Mouse (Mus musculus) midbrain, embryonic 13.5 days (tissue): ENCODE measurements around the gene Mvb12b. TPM values are rescaled to one million over a fixed set of nuclear protein-coding genes. Genes with fewer than 3 reads are reported as not detected.

ENCODE experiments used
- ATAC-seq: fragments of 200-750 bp; cut with Nextera tagmentation; 2 replicates; pipeline ENCODE4 v1.8.0; 2017; ENCODE audit warnings: mild to moderate bottlenecking, moderate TSS enrichment, moderate library complexity
- H3K27ac ChIP-seq: fragments of 300-500 bp; sonication (generic); 2 replicates; pipeline ENCODE4 v1.5.1; 2015; ENCODE audit warnings: inconsistent platforms, mild to moderate bottlenecking, moderate library complexity
- H3K27me3 ChIP-seq: fragments of 300-500 bp; sonication (generic); 2 replicates; pipeline ENCODE4 v1.6.1; 2015; ENCODE audit warnings: mild to moderate bottlenecking, inconsistent platforms
- H3K36me3 ChIP-seq: fragments of 300-500 bp; sonication (generic); 2 replicates; pipeline ENCODE4 v1.6.1; 2015; ENCODE audit warnings: mild to moderate bottlenecking, inconsistent platforms
- H3K4me1 ChIP-seq: fragments of 300-500 bp; sonication (generic); replicated peaks from 2 replicates; pipeline ENCODE4 v1.6.1; 2015; ENCODE audit warnings: inconsistent platforms
- H3K4me2 ChIP-seq: fragments of 300-500 bp; sonication (generic); replicated peaks from 2 replicates; pipeline ENCODE4 v1.6.1; 2015; ENCODE audit warnings: moderate library complexity, mild to moderate bottlenecking, inconsistent platforms
- H3K4me3 ChIP-seq: fragments of 300-500 bp; sonication (generic); replicated peaks from 2 replicates; pipeline ENCODE4 v1.5.1; 2015; ENCODE audit warnings: mild to moderate bottlenecking, inconsistent platforms
- H3K9ac ChIP-seq: fragments of 300-500 bp; sonication (generic); replicated peaks from 2 replicates; pipeline ENCODE4 v1.6.1; 2015; ENCODE audit warnings: mild to moderate bottlenecking, inconsistent platforms
- H3K9me3 ChIP-seq: fragments of 300-500 bp; sonication (generic); 2 replicates; pipeline ENCODE4 v1.6.1; 2016; ENCODE audit warnings: mild to moderate bottlenecking, inconsistent platforms
- WGBS: fragments of 180-500 bp; shearing (Covaris S2); methylation state at CpG from one replicate; pipeline ENCODE4 v1.1.7; 2015; 5-methylcytosine and 5-hydroxymethylcytosine counted together
- polyA plus RNA-seq: library from polyadenylated mRNA; unstranded; fragments of >200 nt; fragmentation: Nextera tagmentation; extraction: Ambion mirVana; gene quantifications from 2 replicates; pipeline ENCODE4 v1.2.1, GENCODE M21; 2015

Gene Mvb12b
- polyA plus RNA-seq, 1 experiment from 2014 or later: 73.0 TPM

DNA sequence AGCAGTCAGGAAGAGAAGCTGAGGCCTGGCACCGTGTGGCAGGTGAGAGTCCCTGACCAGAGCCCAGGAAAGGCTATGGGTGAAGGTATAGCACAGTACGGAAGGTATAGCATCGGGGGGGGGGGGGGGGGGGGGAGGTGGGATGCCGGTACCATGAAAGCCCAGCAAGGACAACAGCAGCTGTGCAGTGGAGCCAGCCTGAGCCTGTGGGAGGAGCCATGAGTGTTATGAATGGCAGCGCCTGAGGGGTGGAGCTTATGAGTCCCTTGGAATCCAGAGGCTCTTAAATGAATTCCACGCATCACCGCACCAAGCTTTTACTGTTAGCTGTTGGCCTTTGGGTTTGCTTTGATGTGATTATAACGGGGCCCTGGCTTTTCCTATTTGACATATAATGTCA lies 123.3 kb downstream of the Mvb12b start:
- ATAC-seq: peak; percentile 51
- Histone ChIP-seq H3K27me3 (no peaks in the 10 kb centered on the region), H3K9ac (no peak overlapping the region), H3K36me3 (peaks cover 17% of the 10 kb centered on the region), H3K9me3 (0 out of 2 replicates have a peak, but pooled peaks cover 2% of the 10 kb centered on the region), H3K27ac (peak overlapping the region; percentile 47; the same call in 1 of the 2 replicates), H3K4me2 (no peak overlapping the region), H3K4me3 (no peak overlapping the region), H3K4me1 (peaks cover 32% of the 10 kb centered on the region)
- 31% methylated on average over 7 of the region's 8 CpGs for WGBS

DNA sequence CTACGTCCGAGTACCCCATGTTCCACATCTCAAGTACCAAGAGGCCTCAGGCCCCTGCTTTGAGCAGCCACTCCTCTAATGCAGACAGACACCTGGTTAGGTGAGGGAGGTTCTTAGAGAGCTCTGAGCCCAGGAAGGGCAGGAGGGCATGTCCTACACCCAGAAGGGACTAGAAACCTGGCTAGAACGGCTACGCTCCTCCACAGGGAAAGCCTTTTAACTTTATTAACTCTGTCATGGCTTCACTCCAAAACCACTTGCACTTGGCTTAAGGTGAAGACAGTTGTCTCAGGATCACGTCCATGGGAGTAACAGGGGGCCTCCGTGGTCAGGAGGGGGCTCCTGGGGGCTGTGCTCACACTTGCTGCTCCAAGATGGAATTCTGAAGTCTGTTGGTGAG lies 125.5 kb downstream of the Mvb12b start:
- Histone ChIP-seq H3K36me3 (peaks cover 20% of the 10 kb centered on the region; the same call in 1 of the 2 replicates), H3K4me1 (peaks cover 37% of the 10 kb centered on the region), H3K27me3 (no peaks in the 10 kb centered on the region), H3K9ac (no peak overlapping the region), H3K27ac (no peak overlapping the region), H3K4me3 (no peak overlapping the region), H3K4me2 (no peak overlapping the region), H3K9me3 (0 out of 2 replicates have a peak, but pooled peaks cover 2% of the 10 kb centered on the region)
- ATAC-seq: no peak
- 81% methylated on average over 6 of the region's 6 CpGs for WGBS

DNA sequence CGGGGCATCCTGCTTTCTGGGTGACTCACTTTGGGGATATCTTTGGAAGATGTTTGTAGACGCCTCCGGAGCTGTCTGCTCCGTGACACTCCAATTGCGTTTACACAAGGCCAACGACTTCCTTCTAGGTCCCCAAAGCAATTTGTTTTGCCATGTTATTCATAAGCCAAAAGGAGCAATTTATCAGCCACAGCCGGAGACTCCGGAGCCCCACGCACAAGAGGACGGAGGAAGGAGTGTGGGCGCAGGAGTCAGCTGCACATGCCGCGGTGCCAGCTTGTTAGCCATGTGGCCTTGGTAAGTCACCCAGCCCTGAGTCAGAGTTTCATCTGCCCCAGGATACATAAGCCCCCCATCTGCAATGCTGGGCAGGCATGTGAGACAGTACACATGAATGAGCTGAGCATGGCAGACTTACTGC lies 127.2 kb downstream of the Mvb12b start:
- Histone ChIP-seq H3K4me2 (no peak overlapping the region), H3K4me3 (no peak overlapping the region), H3K9ac (no peak overlapping the region), H3K36me3 (peaks cover 17% of the 10 kb centered on the region; the same call in 1 of the 2 replicates), H3K27me3 (no peaks in the 10 kb centered on the region; the same call in 1 of the 2 replicates), H3K4me1 (peaks cover 43% of the 10 kb centered on the region), H3K9me3 (0 out of 2 replicates have a peak, but pooled peaks cover 2% of the 10 kb centered on the region), H3K27ac (peak overlapping the region; percentile 72)
- WGBS: 83% methylated on average over 13 of the region's 13 CpGs
- no peak for ATAC-seq

DNA sequence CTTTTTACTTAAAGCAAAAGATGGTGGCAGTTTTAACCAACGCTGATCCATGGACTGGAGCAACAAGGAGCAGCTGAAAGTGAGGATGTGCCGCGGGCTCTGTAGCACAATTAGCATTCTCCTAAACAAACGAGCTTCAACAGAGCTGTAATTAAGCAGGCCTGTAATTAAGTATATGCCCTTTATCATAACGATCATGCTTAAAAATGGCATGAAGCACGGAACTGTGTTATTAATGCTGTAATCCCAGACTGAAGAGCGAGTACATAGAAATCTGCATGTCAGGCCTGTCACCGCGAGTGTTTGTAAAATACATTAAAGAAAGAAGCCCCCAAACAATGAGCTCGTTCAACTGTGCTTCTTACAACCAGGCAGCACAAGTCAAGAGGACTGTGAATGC lies 128.3 kb downstream of the Mvb12b start:
- 32% methylated on average over 10 of the region's 10 CpGs for WGBS
- no peak for ATAC-seq
- H3K27me3 ChIP-seq: no peaks in the 10 kb centered on the region; the same call in 1 of the 2 replicates

DNA sequence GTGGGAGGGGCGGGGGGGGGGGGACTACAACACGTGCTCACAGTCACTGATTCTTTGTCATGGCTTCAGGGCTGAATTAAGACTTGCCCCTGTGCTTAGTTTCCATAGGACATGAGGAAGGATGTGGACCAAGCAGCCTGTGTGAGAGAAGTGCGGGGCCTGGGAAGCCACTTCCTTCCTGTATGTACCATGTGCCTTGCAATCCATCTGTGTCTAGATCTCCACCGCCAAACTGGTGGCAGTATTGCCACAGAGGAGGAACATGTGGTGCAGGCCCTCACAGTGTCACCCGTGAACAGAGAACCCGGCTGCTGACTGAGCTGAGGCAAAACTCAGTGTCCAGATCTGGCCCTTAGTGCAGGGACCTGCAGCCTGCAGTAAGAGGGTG lies 132.1 kb downstream of the Mvb12b start:
- no peak overlapping the region for H3K9ac ChIP-seq
- H3K4me3 ChIP-seq: no peak overlapping the region
- H3K4me2 ChIP-seq: no peak overlapping the region
- H3K27me3 ChIP-seq: no peaks in the 10 kb centered on the region; the same call in 1 of the 2 replicates
- 72% methylated on average over 6 of the region's 6 CpGs for WGBS
- ATAC-seq: no peak
- peaks cover 67% of the 10 kb centered on the region for H3K4me1 ChIP-seq
- H3K36me3 ChIP-seq: peaks cover 21% of the 10 kb centered on the region
- H3K27ac ChIP-seq: 0 out of 2 replicates have a peak overlapping the region, but pooled peaks have one; percentile 81
- H3K9me3 ChIP-seq: no peaks in the 10 kb centered on the region

More for the DNA sequence above, 128.3 kb downstream of the Mvb12b start:
- peaks cover 54% of the 10 kb centered on the region for H3K4me1 ChIP-seq
- H3K36me3 ChIP-seq: peaks cover 20% of the 10 kb centered on the region
- no peak overlapping the region for H3K4me3 ChIP-seq
- H3K27ac ChIP-seq: peak overlapping the region; percentile 72
- H3K9me3 ChIP-seq: no peaks in the 10 kb centered on the region
- 0 out of 2 replicates have a peak overlapping the region, but pooled peaks have one; percentile 17 for H3K4me2 ChIP-seq
- peak overlapping the region; percentile 28; the same call in 1 of the 2 replicates for H3K9ac ChIP-seq

DNA sequence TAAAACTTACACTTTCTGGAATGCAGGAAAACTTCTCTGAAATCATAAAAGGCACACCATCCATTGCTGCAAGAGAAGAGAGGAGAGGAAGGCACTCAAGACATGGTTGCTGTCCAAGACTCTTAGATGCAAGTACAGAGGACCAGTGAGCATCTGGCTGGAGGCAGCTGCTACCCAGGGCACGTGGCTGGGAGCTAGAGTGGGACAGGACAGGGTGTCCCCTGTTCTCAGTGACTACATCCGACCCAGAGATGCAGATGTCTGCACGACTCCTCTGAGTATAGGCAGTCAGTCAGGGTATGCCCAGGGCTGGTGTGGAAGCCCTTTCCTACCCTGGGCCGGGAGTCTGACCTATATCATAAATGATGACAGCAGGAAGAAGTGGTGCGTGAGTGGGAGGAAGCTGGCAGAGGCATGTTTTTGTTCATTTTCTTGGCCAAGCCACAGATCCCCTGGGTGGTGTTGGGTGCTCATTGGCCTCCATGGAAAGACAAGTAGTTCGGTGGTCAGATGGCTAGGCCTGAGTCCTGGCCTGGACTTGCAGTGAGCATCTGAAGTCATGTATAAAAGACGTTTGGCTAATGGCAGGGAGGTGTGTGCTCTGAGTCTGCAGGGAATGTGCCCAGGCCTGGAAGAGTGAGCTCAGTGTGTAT lies 132.6 kb downstream of the Mvb12b start:
- no peaks in the 10 kb centered on the region; the same call in 1 of the 2 replicates for H3K27me3 ChIP-seq

DNA sequence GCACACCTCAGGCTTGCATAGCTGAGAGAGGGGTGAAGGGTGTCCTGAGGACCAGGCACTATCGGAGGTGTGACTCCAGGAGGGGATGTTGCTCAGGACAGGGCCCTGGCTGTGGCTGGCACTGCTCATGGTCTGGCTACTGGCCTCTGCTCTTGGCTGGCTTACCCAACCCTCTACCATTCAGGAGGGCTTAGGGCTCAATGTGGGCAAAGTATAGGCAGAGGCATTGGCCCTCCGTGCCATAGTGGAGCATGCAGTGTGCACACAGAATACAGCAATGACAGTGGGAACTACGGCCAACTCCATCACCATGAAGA lies 133.5 kb downstream of the Mvb12b start:
- Histone ChIP-seq H3K4me3 (no peak overlapping the region), H3K27ac (peak overlapping the region; percentile 81), H3K27me3 (no peaks in the 10 kb centered on the region; the same call in 1 of the 2 replicates), H3K4me2 (0 out of 2 replicates have a peak overlapping the region, but pooled peaks have one; percentile 1), H3K36me3 (peaks cover 34% of the 10 kb centered on the region), H3K4me1 (peaks cover 54% of the 10 kb centered on the region), H3K9ac (no peak overlapping the region; the same call in none of the 2 replicates), H3K9me3 (no peaks in the 10 kb centered on the region)
- peak; percentile 57 for ATAC-seq
- 71% methylated on average over 3 of the region's 3 CpGs for WGBS

More for the DNA sequence above, 132.6 kb downstream of the Mvb12b start:
- Histone ChIP-seq H3K9ac (peak overlapping the region; percentile 28; the same call in 1 of the 2 replicates), H3K4me3 (no peak overlapping the region), H3K9me3 (no peaks in the 10 kb centered on the region), H3K27ac (peak overlapping the region; percentile 81), H3K4me2 (no peak overlapping the region), H3K4me1 (peaks cover 62% of the 10 kb centered on the region), H3K36me3 (peaks cover 26% of the 10 kb centered on the region)
- 80% methylated on average over 7 of the region's 7 CpGs for WGBS
- ATAC-seq: no peak

DNA sequence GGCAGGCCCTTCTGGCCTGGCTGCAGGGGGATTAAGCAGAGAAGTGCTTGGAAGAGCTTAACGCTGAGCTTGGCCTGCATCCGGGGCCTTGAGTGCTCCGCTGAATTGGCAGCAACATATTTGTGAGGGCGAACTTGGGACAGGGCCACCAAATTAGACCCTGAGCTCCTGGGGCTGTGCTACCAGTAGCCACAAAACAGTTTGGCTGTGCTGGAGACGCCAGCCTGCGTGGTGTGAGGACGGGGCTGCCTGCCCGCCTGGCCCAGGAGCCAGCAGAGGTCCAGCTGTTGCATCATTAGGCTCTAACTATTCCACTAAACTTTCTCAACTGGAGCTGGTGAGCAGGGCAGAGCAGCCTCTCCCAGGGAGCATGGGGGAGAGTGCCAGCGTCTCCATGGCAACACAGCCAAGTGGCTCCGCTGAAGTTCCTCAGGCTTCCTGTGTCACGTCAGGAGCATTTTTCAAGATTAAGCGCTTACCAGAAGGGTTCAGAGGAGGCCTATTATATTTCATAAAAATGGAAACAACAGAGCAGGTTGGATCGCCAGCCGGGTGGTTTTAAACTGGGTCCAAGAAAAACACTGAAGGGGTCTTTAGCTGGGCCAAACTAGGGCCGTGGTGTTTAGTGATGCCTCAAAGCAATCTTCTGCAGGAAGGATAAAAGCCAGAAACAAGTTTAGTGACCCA lies 134.0 kb downstream of the Mvb12b start:
- H3K9ac ChIP-seq: peak overlapping the region; percentile 21
- peak overlapping the region; percentile 81 for H3K27ac ChIP-seq
- no peaks in the 10 kb centered on the region for H3K9me3 ChIP-seq
- ATAC-seq: peak; percentile 67
- 0 out of 2 replicates have a peak overlapping the region, but pooled peaks have one; percentile 1 for H3K4me2 ChIP-seq
- H3K4me1 ChIP-seq: peaks cover 49% of the 10 kb centered on the region
- H3K4me3 ChIP-seq: no peak overlapping the region
- WGBS: 13% methylated on average over 15 of the region's 15 CpGs
- peaks cover 39% of the 10 kb centered on the region for H3K36me3 ChIP-seq
- no peaks in the 10 kb centered on the region; the same call in 1 of the 2 replicates for H3K27me3 ChIP-seq

DNA sequence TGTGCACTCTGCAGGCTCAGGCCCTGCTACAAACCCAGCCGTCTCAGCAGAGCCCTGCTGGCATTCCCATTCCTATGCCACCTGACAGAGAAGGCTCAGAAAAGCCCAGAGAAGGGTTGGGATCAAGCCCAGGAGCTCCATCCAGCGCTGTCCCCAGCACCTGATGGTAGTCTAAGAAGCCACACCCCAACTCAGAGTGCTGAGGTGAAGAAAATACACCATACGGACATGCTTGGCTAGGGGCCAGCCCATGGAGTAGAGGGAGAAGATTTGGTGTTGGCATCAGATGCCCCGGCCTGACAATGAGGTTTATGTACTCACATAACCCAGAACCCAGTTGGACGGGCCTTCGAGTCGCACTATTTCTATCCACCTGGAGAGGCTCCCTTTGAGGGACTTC lies 137.1 kb downstream of the Mvb12b start:
- no peak overlapping the region for H3K9ac ChIP-seq
- no peak for ATAC-seq
- H3K27me3 ChIP-seq: no peaks in the 10 kb centered on the region
- peaks cover 47% of the 10 kb centered on the region for H3K36me3 ChIP-seq
- H3K27ac ChIP-seq: peak overlapping the region; percentile 27; the same call in 1 of the 2 replicates
- 89% methylated on average over 7 of the region's 7 CpGs for WGBS
- H3K4me3 ChIP-seq: no peak overlapping the region
- peaks cover 57% of the 10 kb centered on the region for H3K4me1 ChIP-seq
- no peak overlapping the region for H3K4me2 ChIP-seq
- H3K9me3 ChIP-seq: no peaks in the 10 kb centered on the region

DNA sequence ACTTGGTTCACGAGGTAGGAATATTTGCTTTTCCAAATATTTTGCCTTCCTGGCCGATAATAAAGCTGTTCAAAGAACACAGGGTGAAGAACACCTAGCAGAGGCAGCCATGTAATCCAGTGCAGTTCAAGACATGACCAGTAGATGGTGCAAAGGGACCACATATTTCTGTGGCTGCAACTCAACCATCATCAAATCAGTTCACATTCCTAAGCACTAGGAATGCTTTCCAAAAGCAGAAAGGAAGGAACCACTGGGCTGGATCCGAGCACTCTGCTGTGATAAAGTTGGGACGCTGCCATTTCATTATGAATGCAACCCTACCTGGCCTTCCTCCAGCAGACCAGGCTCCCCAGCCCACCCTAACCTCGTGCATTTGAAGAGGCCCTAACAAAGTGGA lies 141.3 kb downstream of the Mvb12b start:
- 11% methylated on average over 5 of the region's 5 CpGs for WGBS
- no peaks in the 10 kb centered on the region for H3K27me3 ChIP-seq
- H3K27ac ChIP-seq: no peak overlapping the region
- H3K4me3 ChIP-seq: no peak overlapping the region
- peaks cover 20% of the 10 kb centered on the region for H3K4me1 ChIP-seq
- no peak overlapping the region for H3K4me2 ChIP-seq
- peaks cover 46% of the 10 kb centered on the region for H3K36me3 ChIP-seq
- peak; percentile 53 for ATAC-seq
- H3K9ac ChIP-seq: no peak overlapping the region
- H3K9me3 ChIP-seq: no peaks in the 10 kb centered on the region

DNA sequence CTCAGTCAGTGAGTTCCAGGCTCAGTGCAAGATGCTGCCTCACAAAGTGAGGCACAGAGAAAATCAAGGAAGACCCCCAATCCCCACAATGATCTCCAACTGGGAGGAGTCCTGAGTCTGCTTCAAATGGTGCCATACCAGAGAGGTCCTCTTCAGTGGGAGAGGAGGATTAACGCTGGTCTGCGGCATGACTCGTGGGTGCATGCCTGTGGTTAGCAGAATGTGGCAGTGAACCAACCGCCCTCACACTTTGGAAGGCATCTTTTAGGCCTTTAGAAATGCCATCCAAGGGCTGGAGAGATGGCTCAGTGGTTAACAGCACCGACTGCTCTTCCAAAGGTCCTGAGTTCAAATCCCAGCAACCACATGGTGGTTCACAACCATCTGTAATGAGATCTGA lies 142.0 kb downstream of the Mvb12b start:
- 92% methylated on average over 5 of the region's 5 CpGs for WGBS
- Histone ChIP-seq H3K36me3 (peaks cover 40% of the 10 kb centered on the region), H3K27ac (no peak overlapping the region), H3K4me2 (no peak overlapping the region), H3K9me3 (no peaks in the 10 kb centered on the region), H3K4me3 (no peak overlapping the region), H3K27me3 (no peaks in the 10 kb centered on the region), H3K4me1 (peaks cover 20% of the 10 kb centered on the region), H3K9ac (no peak overlapping the region)
- ATAC-seq: no peak

DNA sequence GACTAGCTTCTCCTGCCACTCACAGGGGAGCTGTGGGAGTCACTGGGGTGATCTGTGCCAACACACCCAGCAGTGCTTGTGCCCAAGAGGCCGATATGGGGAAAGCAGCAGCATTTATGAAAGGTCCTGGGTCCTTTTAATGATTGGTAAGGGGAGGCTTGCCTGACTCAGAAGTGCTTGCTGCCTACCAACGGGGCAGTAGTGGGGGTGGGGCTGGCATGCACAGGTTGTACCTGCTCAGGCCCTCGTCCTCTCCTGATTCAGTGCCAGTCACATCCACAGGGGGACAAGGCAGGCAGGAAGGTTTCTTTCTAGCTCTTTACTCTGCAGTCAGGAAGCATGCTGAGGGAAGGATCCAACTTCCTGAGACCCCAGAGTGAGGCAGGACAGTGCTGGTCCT lies 150.6 kb downstream of the Mvb12b start:
- no peaks in the 10 kb centered on the region for H3K9me3 ChIP-seq
- H3K27me3 ChIP-seq: no peaks in the 10 kb centered on the region
- no peak overlapping the region for H3K9ac ChIP-seq
- peaks cover 23% of the 10 kb centered on the region for H3K4me1 ChIP-seq
- H3K36me3 ChIP-seq: peaks cover 28% of the 10 kb centered on the region
- peak overlapping the region; percentile 25; the same call in 1 of the 2 replicates for H3K27ac ChIP-seq
- H3K4me3 ChIP-seq: no peak overlapping the region
- ATAC-seq: peak; percentile 3; the same call in 1 of the 2 replicates
- WGBS: 60% methylated on average over 3 of the region's 3 CpGs
- no peak overlapping the region for H3K4me2 ChIP-seq
